9 mouse cellular contexts compared by ENCODE assay signal in genomic region chr11:53759545-53760406, GRCm38 (mm10). TPM values are rescaled to one million over a fixed set of nuclear protein-coding genes. Genes with fewer than 3 reads are reported as not detected.
DNase-seq lines count a peak whose midpoint lies in the region; ATAC-seq and TF ChIP-seq lines count a peak whose summit lies in the region.
"Had no signal": no experiment of that assay in that cellular context is flagged by ENCODE, and none has a peak within 500 bp of the region (broad histone marks: within the 10 kb centered on the region; RNA-seq: fewer than 3 reads in every experiment).

No protein-coding gene starts in this region.

- H3K4me1 ChIP-seq in kidney, embryonic 16.5 days (ENCODE audit: insufficient read depth, low read length): peaks cover 56% of the 10 kb centered on the region
- peaks cover 15% of the 10 kb centered on the region for H3K4me1 ChIP-seq in ES-Bruce4 (ENCODE audit: control insufficient read depth, insufficient read depth, low read length)
- peaks cover 57% of the 10 kb centered on the region for H3K4me1 ChIP-seq in embryonic facial prominence, embryonic 10.5 days
- H3K4me1 ChIP-seq in limb, embryonic 10.5 days: peaks cover 59% of the 10 kb centered on the region

- H3K4me2 ChIP-seq in kidney, embryonic 16.5 days (replicated peaks; ENCODE audit: low read depth, low read length): 0 out of 2 replicates have a peak overlapping the region, but pooled peaks have one; percentile 1

- ATAC-seq in kidney, embryonic 16.5 days (ENCODE audit: low FRiP score, low TSS enrichment): no peak

- no peak overlapping the region for H3K9ac ChIP-seq in kidney, embryonic 16.5 days (replicated peaks; ENCODE audit: low read length)
- H3K9ac ChIP-seq in ES-Bruce4 (ENCODE audit: low read depth, poor library complexity, severe bottlenecking): peak overlapping the region; percentile 19

- no peaks in the 10 kb centered on the region for H3K36me3 ChIP-seq in kidney, embryonic 16.5 days (ENCODE audit: insufficient read depth, low read length)
- H3K36me3 ChIP-seq in ES-Bruce4 (ENCODE audit: control insufficient read depth, insufficient read depth, low read length, poor library complexity, severe bottlenecking): no peaks in the 10 kb centered on the region
- H3K36me3 ChIP-seq in embryonic facial prominence, embryonic 10.5 days (replicated peaks): no peaks in the 10 kb centered on the region
- H3K36me3 ChIP-seq in limb, embryonic 10.5 days: no peaks in the 10 kb centered on the region

- TF ChIP-seq POLR2A in ES-Bruce4 (IDR thresholded peaks at IDR 0.05; ENCODE audit: insufficient read depth, low read length): no peak

- 21% methylated on average over 22 of the region's 22 CpGs for WGBS in kidney, embryonic 16.5 days
- 6% methylated on average over 22 of the region's 22 CpGs for WGBS in embryonic facial prominence, embryonic 10.5 days
- WGBS in limb, embryonic 10.5 days: 6% methylated on average over 22 of the region's 22 CpGs

- no peaks in the 10 kb centered on the region for H3K9me3 ChIP-seq in kidney, embryonic 16.5 days (ENCODE audit: low read length)
- H3K9me3 ChIP-seq in ES-Bruce4 (replicated peaks; ENCODE audit: control insufficient read depth, insufficient read depth, low read length, poor library complexity, severe bottlenecking): no peaks in the 10 kb centered on the region
- no peaks in the 10 kb centered on the region for H3K9me3 ChIP-seq in embryonic facial prominence, embryonic 10.5 days
- H3K9me3 ChIP-seq in limb, embryonic 10.5 days (replicated peaks): no peaks in the 10 kb centered on the region

- TF ChIP-seq EP300 in ES-Bruce4 (IDR thresholded peaks at IDR 0.05; ENCODE audit: insufficient read depth, low read depth, low read length): peak; percentile 54; the same call in 1 of the 2 replicates

- no peak for DNase-seq in kidney, adult 18-20 months
- no peak for DNase-seq in embryonic facial prominence, embryonic 10.5 days (ENCODE audit: low spot score)
- no peak for DNase-seq in limb, embryonic 10.5 days (ENCODE audit: low spot score)
- DNase-seq in frontal cortex, postnatal 25 days (ENCODE audit: low spot score in 2 of 2): no peak
- no peak for DNase-seq in right cerebral cortex, postnatal 25 days
- no peak for DNase-seq in right cerebral cortex, adult 2 months (ENCODE audit: low spot score in 2 of 2)

- peak overlapping the region; percentile 52 for H3K27ac ChIP-seq in kidney, embryonic 16.5 days (ENCODE audit: low read length)
- peak overlapping the region; percentile 57 for H3K27ac ChIP-seq in ES-Bruce4 (ENCODE audit: insufficient read depth, low read length)
- H3K27ac ChIP-seq in embryonic facial prominence, embryonic 10.5 days (replicated peaks): no peak overlapping the region
- H3K27ac ChIP-seq in limb, embryonic 10.5 days: no peak overlapping the region; the same call in 1 of the 2 replicates

- no peak for TF ChIP-seq CTCF in ES-Bruce4 (IDR thresholded peaks at IDR 0.05; ENCODE audit: low read depth, low read length)

- no peak overlapping the region for H3K4me3 ChIP-seq in kidney, embryonic 16.5 days (ENCODE audit: low read length)
- H3K4me3 ChIP-seq in ES-Bruce4 (ENCODE audit: low read depth, low read length): peak overlapping the region; percentile 8; the same call in 1 of the 2 replicates
- peak overlapping the region; percentile 33 for H3K4me3 ChIP-seq in embryonic facial prominence, embryonic 10.5 days
- H3K4me3 ChIP-seq in limb, embryonic 10.5 days: peak overlapping the region; percentile 15; the same call in 1 of the 2 replicates

- H3K27me3 ChIP-seq in kidney, embryonic 16.5 days (ENCODE audit: insufficient read depth, low read length): no peaks in the 10 kb centered on the region
- H3K27me3 ChIP-seq in ES-Bruce4 (ENCODE audit: control insufficient read depth, insufficient read depth, low read length, poor library complexity, severe bottlenecking): no peaks in the 10 kb centered on the region
- H3K27me3 ChIP-seq in embryonic facial prominence, embryonic 10.5 days (replicated peaks; ENCODE audit: low read depth, poor library complexity, severe bottlenecking): peaks cover 60% of the 10 kb centered on the region
- peaks cover 54% of the 10 kb centered on the region for H3K27me3 ChIP-seq in limb, embryonic 10.5 days (ENCODE audit: low read depth, poor library complexity, severe bottlenecking)

RNA-seq across cellular contexts. Expression of gene Irf1, which starts 10.0 kb away (rescaled TPM):
- polyA plus RNA-seq in kidney, embryonic 16.5 days (2015; fragmentation: Nextera tagmentation; extraction: Ambion mirVana): 16.9 and 17.4 TPM in 2 replicates
- 75.7 and 90.3 TPM in 2 replicates for polyA plus RNA-seq in ES-Bruce4 (2011; ENCODE audit: insufficient read depth, insufficient read length, low read depth, missing spikeins)
- 5.6 and 7.0 TPM in 2 replicates for polyA plus RNA-seq in embryonic facial prominence, embryonic 10.5 days (2016; fragmentation: Nextera tagmentation; extraction: Ambion mirVana)
- polyA plus RNA-seq in limb, embryonic 10.5 days (2016; fragmentation: Nextera tagmentation; extraction: Ambion mirVana): 5.0 and 8.2 TPM in 2 replicates

RNA-seq across cellular contexts. Expression of gene Gm17334, which starts 13.2 kb away (rescaled TPM):
- polyA plus RNA-seq in kidney, embryonic 16.5 days (2015; fragmentation: Nextera tagmentation; extraction: Ambion mirVana): 0.27 and 0.30 TPM in 2 replicates
- not detected in 2 replicates for polyA plus RNA-seq in ES-Bruce4 (2011; ENCODE audit: insufficient read depth, insufficient read length, low read depth, missing spikeins)
- polyA plus RNA-seq in embryonic facial prominence, embryonic 10.5 days (2016; fragmentation: Nextera tagmentation; extraction: Ambion mirVana): not detected in 2 replicates
- not detected in 2 replicates for polyA plus RNA-seq in limb, embryonic 10.5 days (2016; fragmentation: Nextera tagmentation; extraction: Ambion mirVana)
- polyA plus RNA-seq: kidney, embryonic 14.5 days had no signal

RNA-seq across cellular contexts. Expression of gene Il5, which starts 39.2 kb away (rescaled TPM):
- polyA plus RNA-seq in kidney, embryonic 16.5 days (2015; fragmentation: Nextera tagmentation; extraction: Ambion mirVana): not detected in 2 replicates
- polyA plus RNA-seq in ES-Bruce4 (2011; ENCODE audit: insufficient read depth, insufficient read length, low read depth, missing spikeins): not detected in 2 replicates
- not detected in 2 replicates for polyA plus RNA-seq in embryonic facial prominence, embryonic 10.5 days (2016; fragmentation: Nextera tagmentation; extraction: Ambion mirVana)
- not detected in 2 replicates for polyA plus RNA-seq in limb, embryonic 10.5 days (2016; fragmentation: Nextera tagmentation; extraction: Ambion mirVana)
- polyA plus RNA-seq: kidney, embryonic 14.5 days had no signal

RNA-seq across cellular contexts. Expression of gene Rad50, which starts 52.7 kb away (rescaled TPM):
- 24.9 TPM in 2 replicates for polyA plus RNA-seq in kidney, embryonic 16.5 days (2015; fragmentation: Nextera tagmentation; extraction: Ambion mirVana)
- polyA plus RNA-seq in ES-Bruce4 (2011; ENCODE audit: insufficient read depth, insufficient read length, low read depth, missing spikeins): 64.8 and 73.2 TPM in 2 replicates
- polyA plus RNA-seq in embryonic facial prominence, embryonic 10.5 days (2016; fragmentation: Nextera tagmentation; extraction: Ambion mirVana): 24.6 and 25.8 TPM in 2 replicates
- 24.2 and 28.1 TPM in 2 replicates for polyA plus RNA-seq in limb, embryonic 10.5 days (2016; fragmentation: Nextera tagmentation; extraction: Ambion mirVana)

Comparison
In these comparisons a context has a peak if more than half of its experiments do, and no peak if none do; other contexts are left out.
1. H3K27ac ChIP-seq: peak in kidney, embryonic 16.5 days (single experiment) and ES-Bruce4 (single experiment); none in embryonic facial prominence, embryonic 10.5 days (single experiment) and limb, embryonic 10.5 days (single experiment).